Mouse (Mus musculus) cerebellum, postnatal 14 days (tissue): ENCODE data around the gene Hdc.
"Not testable (repeated sequence)": the region's sequence is repeated elsewhere in the genome, so short reads cannot be mapped to it uniquely, and the experiment has no call there.

Experiments used
- DNase-seq, 2 experiments: peaks; one replicate each; pipeline ENCODE4 v3.0.0; 2021; ENCODE audit warnings: mixed read lengths in 2 of 2

Gene Hdc

DNA sequence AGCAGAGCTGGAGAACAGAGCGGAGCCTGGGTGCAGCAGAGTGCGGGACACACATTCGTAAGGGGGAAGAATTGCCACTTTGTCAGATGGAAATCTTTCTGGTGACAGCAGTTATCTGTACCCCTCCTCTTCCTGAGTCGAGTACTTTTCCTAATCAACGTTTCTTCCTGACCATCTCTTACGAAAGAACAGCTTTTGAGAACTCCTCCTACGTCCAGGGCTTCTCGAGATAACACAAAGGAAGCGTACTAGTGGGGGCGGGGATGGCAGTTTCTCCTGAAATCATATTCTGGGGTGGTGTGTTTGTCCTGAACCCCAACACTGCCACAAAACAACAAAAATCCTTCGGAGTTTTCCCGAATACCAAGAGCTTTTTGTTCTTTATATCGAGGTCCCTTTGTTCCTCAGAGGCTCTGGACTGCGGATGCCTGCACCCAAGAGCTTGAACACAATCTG is at the start of gene Hdc:
Gene Hdc, minus strand, starts transcription at position 51 of the 456 bp plus-strand sequence.
- no peak for DNase-seq

GRCm38 (mm10) chr2:126668621-126669252 is 49.6 kb upstream of the Hdc start:
- DNase-seq: no peak

- no peak for DNase-seq
Observed at GRCm38 (mm10) chr2:126665984-126666383, 46.9 kb upstream of the Hdc start.

GRCm38 (mm10) chr2:126663481-126663880 is 44.4 kb upstream of the Hdc start:
- DNase-seq: peak; percentile 36 to 48

GRCm38 (mm10) chr2:126652929-126653328 is 33.8 kb upstream of the Hdc start:
- no peak for DNase-seq

DNA sequence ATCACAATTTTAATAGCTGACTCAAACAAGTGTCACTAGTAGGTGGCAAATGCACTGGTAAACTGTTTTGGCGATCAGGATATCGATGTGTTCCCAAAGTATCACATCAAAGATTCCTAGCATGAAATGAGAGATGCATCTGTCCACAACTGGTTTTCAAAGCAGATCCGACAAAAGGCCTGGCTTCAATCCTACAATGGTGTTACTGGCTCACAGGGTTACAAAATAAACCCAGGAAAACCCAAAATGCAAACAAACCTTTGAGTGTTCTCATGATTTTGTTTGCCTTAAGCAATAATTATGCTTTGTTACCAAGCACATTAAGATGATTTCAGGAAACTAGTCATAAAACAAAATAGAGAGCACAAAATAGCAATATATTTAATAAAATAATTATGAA is 28.7 kb upstream of the Hdc start:
- no peak for DNase-seq

DNA sequence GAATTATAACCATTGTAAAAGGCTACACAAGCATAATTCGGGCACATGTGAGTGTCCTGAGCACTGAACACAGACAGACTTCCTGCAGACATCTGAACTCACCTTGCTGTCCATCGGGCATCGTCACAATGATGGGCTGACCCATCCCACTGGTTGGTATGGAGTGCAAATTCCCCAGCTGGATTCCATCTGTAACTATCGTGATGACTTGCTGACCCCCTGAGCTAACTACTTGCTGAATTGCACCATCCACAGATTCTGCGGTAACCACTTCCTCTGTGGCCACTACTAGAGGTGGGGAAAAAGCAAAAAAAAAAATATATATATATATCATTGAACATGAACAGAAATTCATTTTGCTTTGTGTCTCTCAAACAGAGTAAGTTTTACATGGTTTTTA is 27.4 kb upstream of the Hdc start:
- DNase-seq: no peak

DNA sequence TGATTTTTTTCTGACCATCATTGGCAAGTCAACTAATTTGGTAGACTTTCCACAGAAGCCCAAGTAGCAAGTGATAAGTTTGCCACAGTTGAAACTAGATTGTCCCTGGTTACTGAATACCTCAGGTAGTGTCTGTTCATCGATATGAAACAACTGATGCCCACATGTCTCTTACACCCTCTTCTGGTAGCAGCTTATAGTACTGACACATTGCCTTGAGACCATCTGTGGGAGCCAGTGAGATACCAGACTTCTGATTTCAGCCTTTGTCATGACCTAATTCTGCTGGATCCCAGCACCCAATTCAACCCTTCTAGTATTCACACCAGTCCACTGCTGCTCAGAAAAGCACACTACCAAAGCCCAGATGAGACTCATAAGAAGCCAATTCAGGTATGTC is 25.7 kb upstream of the Hdc start:
- no peak for DNase-seq

DNA sequence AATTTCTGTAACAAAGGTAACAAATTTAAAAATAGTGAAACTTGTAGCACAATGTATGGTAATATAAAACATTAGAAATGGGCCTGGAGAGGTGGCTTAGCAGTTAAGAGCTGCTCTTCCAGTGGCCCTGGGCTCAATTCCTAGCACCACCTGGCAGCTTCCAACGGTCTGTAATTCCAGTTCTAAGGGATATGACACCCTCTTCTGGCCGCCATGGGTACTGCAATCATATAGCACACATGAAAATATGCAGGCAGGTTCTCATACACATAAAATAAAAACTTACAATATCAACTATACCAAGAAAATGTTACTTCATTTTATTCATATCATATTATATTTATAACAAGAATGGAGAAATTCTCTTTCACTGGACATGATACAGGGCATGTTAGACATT is 21.2 kb upstream of the Hdc start:
- DNase-seq: peak in 1 of 2 experiments; percentile 18

DNA sequence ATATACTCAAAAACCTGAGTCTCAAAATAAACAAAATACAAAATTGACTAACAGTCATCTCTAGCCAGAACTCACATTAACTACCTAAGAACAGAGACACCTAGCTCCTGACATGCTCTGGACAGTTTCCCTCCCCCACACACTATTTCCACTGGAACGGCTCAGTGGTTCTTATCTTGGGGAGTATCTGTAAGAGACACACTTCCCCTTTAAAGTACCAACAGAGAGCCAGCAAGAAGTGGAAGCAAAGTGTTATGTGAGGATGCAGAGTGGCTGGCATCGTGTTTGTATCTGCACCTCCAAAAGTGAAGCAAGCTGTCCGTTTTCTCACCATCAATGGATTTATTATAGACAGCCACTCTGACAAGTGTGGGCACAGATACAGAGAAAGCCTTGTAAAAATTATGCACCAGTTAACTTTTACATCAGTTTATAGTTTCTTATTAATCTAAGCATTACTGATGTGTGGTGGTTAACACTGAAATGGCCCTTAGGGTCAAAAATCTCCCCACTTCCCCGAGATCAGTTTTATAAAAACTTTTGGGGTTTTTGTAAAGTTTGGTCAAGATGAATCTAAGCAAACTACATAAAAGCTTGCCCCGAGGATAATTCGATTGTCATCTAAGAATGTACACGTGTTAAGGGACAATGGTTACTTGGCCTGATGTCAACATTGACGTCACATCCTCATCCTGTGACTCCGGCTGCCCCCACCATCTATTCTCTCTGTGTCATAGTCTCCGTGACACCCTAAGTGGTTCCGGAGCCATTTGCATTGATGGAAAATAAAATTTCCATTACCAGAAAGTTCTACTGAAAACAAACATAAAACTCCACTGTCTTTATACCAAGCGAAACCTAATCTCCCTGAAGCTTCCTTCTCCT is 17.1 kb upstream of the Hdc start:
- no peak for DNase-seq

GRCm38 (mm10) chr2:126633165-126633564 is 14.1 kb upstream of the Hdc start:
- DNase-seq: no peak

GRCm38 (mm10) chr2:126628455-126628995 is 9.4 kb upstream of the Hdc start:
- DNase-seq: no peak

GRCm38 (mm10) chr2:126623138-126623537 is 4.0 kb upstream of the Hdc start:
- DNase-seq: peak; percentile 76 to 79

GRCm38 (mm10) chr2:126622455-126622854 is 3.4 kb upstream of the Hdc start:
- no peak for DNase-seq

DNA sequence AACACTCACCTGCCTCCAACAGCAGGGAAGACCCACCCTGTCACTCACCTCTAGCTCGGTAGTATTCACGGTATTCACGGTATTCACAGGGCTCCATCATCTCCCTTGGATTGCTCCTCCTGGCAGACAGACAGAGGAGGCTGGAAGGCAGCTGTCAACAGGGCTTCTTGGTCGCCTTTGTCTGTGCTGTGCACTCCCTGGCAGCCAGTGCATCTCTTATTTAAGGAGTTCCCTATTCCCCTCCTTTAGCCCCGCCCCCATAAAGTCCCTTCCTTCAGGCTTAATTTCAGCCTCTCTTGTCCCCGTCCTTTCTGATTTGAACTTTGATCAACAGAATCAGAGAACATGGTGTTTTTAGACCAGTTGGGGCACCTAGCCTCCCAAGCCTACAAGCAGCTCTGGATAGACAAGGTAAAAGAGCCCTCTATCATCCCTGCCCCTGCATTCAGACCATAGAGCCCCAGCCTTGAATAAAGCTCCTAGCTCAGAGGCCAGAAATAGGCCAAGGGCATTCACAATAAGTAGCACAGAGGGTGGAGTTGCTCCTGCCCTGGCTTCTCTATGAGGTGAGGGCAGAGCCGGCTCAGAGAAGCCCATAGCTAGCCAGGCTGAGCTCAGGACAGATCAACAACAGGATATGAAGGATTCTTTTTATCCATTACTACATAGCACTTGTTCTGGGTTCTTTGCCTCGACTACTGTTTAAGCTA is 474 bp downstream of the Hdc start:
- DNase-seq: peak in 1 of 2 experiments; percentile 18

DNA sequence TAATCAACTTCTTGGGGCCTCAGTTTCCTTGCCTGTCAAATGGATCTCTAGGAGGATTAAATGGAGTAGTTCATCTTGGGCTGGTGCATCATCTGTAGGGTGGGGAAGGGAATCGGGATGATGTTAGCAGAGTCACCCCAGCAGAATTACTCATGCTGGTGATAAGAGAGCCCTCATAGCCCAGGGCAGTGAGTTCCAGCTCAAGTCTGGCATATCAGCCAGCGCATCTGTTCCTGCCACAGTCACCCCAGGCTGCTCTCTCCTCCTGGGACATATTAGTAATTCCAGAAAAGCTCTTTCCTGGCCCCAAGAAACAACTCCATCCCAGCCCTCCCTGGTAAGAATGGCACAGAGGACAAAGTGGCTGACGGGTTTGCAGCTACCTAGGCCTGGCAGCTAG is 3.7 kb downstream of the Hdc start:
- no peak for DNase-seq

- DNase-seq: not testable (repeated sequence)
Observed at GRCm38 (mm10) chr2:126609600-126609999, 9.5 kb downstream of the Hdc start.

DNA sequence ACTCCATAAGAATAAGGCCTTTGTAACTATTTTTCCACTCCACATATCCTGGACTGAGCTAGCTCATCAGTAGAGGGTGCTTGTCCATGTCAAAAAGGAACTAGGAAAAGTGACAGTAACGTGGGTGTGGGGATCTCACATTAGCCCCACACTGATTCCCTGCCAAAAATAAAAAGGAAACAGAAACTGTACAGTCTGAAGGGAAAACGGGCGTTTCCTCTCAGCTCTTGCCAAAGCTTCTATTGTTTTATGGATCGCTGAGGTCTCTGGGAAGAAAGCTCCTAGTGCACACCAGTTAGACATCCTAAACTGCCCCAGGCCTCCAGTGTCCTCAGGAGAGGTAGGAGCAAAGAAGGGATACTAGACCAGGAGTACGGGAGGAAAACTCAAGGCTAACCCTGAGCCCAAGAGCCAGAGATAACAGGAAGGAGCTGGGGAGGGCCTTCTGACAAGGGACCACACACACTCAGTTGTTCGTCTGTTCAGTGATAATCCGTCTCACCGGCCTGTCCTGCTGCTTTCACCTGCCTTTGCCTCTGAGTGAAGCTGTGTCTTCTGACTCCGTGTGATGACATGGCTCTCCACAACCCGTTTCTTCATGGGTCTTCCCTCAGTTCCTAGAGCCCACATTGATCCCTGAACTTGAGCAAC is 11.4 kb downstream of the Hdc start:
- no peak for DNase-seq

DNA sequence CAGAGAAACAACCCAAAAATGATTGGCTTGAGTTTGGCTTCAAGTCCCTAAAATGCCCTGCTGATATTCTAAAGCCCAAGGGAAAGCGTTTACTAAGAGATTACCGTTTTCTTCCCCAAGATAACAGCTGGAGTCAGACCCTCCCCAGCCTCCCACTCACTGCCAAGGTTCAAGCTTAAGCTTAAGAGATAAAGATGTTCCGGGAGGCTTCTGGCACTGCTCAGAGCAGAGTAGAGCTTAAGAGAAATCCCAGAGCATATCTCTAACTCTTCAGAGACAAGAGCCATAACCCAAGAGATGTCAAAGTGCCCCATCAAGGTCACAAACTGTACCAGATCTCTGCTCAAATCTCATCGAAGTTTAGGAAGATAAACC is 12.4 kb downstream of the Hdc start:
- no peak for DNase-seq

DNA sequence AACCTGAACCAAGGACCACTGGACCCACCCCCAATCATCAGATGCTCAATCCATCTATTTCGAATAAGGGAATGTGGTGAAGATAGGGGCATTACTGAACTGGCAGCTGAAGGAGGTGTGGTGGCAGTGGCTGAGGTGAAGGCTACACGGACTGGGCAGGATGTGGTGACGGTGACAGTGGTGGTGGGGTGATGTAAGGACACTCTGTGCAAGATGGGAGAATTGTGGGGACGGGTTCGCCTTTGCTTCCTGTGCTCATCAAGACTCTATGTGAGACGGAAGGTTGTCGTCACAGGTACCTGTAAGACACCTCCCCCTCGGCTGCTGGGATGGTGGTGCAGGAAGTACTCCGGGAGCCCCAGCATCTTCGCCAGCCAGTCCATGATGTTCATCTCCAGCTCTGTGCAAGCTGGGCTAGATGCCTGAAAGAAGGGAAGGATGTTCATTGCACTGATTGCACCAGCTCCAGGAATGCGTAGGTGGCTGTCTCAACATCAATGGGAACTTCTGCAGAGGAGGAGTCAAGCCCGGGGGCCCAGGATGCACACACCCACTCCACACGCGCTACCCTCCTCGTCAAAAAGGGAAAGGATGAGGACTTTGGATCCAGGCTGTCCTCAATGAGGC is 12.9 kb downstream of the Hdc start:
- no peak for DNase-seq

- no peak for DNase-seq
Observed at GRCm38 (mm10) chr2:126601918-126602600, 17.0 kb downstream of the Hdc start.

GRCm38 (mm10) chr2:126600533-126600932 is 18.6 kb downstream of the Hdc start:
- no peak for DNase-seq
